Mouse (Mus musculus) E14TG2a.4 (cell line): ENCODE measurements around the gene Birc7.

Experiments used
- CTCF ChIP-seq: conservative IDR thresholded peaks from 2 replicates; pipeline ENCODE4 v1.5.1; 2014; ENCODE audit warnings: low read length
- NANOG ChIP-seq: IDR thresholded peaks from 2 replicates; pipeline ENCODE4 v1.6.1; 2014; ENCODE audit warnings: borderline replicate concordance, low read length, mixed read lengths
- POU5F1 ChIP-seq: IDR thresholded peaks from 2 replicates; pipeline ENCODE4 v1.6.1; 2014; ENCODE audit warnings: low read length, borderline replicate concordance

DNA sequence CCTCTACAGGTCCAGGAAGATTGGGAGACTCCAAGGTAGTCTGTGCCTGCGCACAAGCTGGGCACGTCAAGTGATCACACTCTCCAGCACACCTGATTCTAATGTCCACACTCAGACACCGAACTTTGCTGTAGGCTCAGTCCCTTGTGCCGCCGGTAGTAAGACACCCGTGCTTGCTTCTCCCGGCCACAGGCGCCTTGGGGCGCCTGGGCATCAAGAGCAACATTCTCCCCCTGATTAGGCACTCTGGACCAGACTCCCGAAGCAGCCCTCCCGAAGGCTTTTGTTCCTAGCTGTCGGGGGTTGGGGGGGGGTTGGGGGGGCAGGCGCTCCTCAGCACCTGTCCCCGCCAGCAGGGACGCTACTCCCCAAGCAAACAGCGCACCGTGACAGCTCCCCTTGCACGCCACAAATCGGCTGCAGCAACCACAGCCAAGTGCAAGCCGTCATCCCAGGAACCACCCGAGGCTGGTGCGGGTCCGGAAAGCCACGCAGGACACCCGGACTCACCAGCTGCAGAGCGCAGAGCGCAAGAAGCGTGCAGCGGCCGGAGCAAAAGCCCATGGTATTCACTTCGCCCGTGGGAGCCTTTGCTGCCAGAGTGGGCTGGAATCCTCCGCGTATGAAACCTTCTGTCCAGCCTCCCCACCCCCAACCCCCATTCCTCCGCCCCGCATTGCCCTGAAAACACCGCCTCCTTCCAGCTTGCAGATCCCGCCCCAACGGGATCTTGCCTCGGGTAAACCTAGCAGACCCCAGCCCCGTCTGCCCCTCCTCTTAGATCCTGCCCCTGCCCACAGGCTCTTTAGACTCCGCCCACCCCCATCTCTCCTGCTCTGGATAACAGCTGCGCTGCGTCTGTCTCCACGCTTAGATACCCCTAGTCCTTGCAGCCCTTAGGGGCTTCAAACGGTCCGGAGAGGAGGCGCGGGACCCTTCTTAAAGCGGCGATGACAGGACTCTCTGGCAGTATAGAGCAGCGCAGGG lies 25.5 kb downstream of the Birc7 start, which contains the start of gene Nkain4:
- TF ChIP-seq CTCF = no peak
- TF ChIP-seq NANOG = no peak
- no peak for TF ChIP-seq POU5F1
